Mouse (Mus musculus): ENCODE results near the gene Ddx31.

The Ddx31 gene

GRCm38 (mm10) chr2:28911331-28912038 is 71.3 kb downstream of the Ddx31 start:
- no peak for DNase-seq (ENCODE audit: low spot score in 2 of 2)

DNA sequence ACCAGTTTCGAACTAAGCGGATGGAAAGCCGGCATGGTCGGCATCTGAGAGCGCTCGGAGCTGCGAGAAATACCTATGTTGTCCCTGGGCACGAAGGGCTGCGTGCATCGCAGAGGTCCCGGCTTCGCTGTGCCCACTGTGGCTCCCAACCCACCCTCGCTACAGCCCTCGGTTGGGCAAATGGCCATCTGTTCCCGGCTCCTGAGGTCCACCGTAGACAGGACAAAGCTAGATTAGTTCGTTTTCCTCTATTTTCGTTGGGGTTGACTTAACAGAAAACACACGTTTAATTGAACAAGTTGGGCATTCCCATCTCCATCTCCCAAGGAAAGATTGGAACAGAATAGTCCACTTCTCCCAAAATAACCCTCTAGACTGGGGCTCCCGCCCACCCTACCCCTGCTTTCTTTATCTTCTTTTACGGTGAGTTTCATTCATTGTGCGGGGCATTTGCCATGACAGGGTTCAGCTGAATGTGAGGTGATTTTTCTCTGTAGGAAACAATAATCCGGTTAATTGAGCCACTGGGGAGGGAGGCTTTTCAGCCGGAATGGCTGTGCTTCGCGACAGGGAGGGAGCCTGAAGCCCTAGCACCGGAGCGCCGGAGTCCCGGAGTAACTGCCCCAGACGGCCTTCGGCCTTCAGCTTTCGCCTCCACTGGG is 72.0 kb downstream of the Ddx31 start:
- no peak for DNase-seq (ENCODE audit: low spot score in 2 of 2)

DNA sequence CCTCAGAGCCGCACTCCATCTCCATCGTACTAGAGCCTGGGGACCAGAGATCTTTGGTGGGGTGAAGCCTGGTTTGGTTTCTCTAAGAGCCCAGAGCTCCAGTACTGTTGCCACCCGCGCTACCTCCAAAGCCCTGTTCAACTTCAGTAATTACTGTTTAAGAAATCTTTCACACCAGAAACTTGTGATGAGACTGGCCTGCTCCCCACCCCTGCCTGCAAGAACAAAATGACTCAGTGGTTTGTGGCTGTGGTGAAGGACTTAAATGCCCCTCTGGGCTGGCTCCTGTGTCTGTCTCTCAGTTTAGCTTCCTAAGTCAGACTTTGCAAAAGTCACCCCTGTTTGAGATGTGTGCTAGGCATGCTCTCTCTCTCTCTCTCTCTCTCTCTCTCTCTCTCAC is 72.8 kb downstream of the Ddx31 start:
- no peak for DNase-seq (ENCODE audit: low spot score in 2 of 2)

DNA sequence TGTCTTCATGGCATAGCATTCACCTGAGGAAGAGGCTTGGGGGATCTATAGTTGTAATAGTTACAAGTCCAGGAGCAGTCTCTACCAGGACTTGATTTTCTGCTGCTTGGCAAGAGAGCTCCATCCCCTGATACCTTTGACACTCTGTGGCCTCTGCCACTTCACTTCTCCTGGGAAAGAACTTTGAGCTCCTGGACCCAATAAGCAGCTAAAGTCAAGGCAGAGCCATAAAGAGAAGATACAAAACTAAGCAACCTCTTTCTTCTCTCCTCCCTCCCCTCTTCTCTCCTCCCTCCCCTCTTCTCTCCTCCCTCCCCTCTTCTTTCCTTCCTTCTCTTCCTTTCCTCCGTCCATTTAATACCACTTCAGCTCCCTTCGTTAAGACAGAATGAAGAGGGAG is 73.9 kb downstream of the Ddx31 start:
- DNase-seq (ENCODE audit: low spot score in 2 of 2): no peak

- no peak for DNase-seq (ENCODE audit: low spot score in 2 of 2)
Observed at GRCm38 (mm10) chr2:28915104-28915738, 75.0 kb downstream of the Ddx31 start.

DNA sequence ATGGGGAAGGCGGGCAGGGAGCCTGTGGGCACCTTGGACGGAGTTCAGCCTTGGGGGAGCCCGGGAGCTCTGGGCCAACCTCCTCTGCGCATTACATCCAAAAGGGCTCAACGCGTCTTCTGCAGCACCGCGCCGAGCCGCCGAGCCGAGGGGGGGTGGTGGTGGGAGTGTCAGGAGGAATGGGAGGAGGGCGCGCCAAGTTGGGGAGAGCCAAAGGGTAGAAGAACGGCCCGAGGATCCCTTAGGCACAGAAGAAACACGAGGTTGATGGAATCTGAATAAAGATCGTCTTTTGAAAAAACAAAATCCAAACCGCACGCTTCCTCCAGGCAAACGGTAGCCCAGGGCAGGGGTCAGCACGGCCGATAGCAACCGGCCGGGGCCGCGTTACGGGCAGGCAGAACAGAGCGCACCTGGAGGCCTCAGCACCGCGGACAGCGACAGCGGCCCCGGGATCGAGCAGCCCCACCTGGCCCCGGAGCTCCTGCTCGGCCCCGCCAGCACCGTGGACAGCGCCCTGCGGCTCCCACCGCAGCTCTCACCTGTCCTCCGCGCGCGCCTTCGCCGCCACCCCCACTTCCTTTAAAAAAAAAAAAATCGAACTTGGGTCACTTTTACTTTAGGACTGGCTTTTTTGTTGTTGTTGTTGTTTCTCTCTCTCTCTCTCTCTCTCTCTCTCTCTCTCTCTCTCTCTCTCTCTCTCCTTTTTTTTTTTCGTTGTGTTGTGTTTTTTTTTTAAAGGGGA is 75.7 kb downstream of the Ddx31 start:
- DNase-seq (ENCODE audit: low spot score in 2 of 2): no peak

- no peak for DNase-seq (ENCODE audit: low spot score in 2 of 2)
Observed at GRCm38 (mm10) chr2:28916513-28916865, 76.3 kb downstream of the Ddx31 start, which contains the start of gene Barhl1. TSS of gene Barhl1 (minus strand) at chr2:28916668.

GRCm38 (mm10) chr2:28917156-28917517 is 76.9 kb downstream of the Ddx31 start:
- no peak for DNase-seq (ENCODE audit: low spot score in 2 of 2)

DNA sequence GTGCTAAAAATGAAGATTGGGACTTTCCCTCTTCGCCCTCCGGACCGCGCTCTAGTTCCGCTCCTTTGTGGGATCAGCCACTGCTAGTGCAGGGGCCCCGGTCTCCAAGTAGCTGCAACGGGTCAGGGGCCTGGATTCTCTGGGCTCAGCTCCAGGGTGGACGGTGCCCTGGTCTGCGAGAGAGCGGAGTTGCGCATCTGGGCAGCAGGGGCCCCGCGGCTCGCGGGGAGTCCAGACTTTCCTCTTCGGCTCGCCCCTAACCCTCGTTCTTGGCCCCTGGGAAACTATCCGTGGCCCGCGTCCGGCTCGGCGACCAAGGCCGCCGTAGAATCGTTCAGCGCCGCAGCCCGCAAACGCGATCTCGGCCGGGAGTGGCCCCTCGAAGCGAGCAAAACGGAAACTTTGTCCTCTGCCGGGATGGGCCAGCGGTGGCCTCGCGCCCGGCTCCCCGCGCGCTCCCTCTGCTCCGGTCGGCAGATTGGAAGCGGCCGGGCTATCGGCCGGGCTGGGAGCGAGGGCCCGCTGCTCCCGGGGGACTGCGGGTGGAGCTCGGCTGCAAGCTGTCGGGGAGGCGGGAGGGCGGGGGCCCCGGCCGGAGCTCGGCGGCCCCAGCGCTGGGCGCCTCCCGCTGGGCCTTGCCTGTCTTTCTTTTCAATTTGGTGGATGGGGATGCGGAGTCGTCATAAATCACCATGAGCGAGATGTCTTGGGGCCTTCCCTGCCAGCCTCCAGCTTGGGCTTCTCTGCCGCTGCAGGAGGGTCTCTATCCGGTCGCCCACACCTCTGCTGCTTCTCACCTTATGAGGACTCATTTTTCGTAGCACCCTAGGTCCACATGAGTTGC is 77.5 kb downstream of the Ddx31 start:
- no peak for DNase-seq (ENCODE audit: low spot score in 2 of 2)

DNA sequence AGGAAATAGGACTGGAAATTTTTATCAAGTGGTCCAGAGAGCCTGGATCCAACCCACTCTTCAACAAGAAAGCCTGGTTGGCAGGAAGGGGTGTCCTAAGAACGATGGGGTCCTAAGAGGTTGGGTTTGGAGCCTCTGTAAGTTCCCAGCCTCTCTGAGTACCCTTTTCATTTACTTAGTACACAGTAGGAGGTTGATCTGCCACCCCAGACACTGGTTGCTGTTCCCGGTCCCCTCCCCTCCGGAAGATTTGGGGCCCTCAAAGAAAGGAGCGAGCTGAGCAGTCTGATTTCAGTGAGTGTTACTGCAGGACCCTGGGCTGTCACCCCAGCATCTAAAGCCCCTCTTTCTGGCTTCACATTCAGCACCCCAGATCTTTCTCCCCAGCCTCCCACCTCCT is 78.8 kb downstream of the Ddx31 start:
- DNase-seq (ENCODE audit: low spot score in 2 of 2): no peak

GRCm38 (mm10) chr2:28923912-28924311 is 83.7 kb downstream of the Ddx31 start:
- DNase-seq (ENCODE audit: low spot score in 2 of 2): peak; percentile 31 to 65

- DNase-seq (ENCODE audit: low spot score in 2 of 2): no peak
Observed at GRCm38 (mm10) chr2:28930571-28930970, 90.4 kb downstream of the Ddx31 start.

DNA sequence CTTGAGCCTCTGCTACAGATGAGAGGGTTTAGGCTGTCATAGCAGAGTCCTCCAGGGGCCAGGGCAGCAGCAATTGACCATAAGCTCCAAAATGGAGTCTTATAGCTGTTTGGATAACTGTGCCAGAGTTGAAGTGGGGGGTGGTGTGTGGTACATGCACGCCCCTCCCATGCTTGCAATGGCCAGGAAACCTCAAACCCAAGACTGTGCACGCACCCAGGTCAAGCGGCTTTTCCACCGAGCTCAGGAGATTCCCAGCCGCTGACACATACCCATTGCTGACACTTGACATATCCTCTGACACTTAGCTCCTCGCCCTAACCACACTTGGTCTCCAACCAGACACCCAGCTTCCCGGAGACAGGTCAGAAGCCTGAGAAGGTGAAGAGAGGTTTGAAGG is 98.8 kb downstream of the Ddx31 start:
- DNase-seq (ENCODE audit: low spot score in 2 of 2): no peak

DNA sequence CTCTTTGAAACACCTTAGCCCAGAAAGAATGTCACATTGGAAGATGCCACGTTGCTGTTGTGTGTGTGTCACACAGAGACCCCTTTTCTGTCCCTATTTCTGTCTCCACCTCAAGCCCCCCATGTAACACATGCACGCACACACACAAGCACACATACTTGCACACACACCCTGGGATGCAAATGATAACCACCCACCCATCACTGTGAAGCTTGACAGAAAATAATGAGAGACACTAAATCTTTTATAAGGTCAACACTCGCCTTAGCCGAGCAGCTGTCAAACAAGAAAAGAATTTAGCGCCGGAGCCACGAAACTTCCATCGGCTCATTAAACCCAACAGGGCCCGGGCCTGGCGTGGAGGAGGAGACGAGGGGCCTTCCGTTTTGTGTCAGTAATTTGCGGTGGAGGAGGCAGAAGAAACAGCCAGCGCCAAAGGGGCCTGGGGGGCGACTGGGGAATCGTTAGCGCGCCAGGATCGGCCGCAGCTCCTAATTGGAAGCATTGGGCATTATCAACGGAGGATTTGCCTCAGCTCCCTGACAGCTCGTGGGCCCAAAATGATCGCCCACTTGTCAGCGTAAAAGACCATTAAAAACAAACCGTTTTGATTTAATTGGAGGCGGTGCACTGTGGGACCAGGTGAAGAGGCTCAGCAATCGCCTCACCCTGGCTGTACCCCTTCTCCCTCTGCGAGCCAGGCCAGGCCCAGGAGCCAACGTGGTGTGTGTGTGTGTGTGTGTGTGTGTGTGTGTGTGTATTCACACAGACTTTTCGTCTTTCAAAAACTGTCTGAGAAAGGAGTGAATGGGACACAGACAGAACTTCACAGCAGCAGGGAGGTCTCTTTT is 103.7 kb downstream of the Ddx31 start:
- DNase-seq (ENCODE audit: low spot score in 2 of 2): no peak

- no peak for DNase-seq (ENCODE audit: low spot score in 2 of 2)
Observed at GRCm38 (mm10) chr2:28945388-28945787, 105.2 kb downstream of the Ddx31 start.

DNA sequence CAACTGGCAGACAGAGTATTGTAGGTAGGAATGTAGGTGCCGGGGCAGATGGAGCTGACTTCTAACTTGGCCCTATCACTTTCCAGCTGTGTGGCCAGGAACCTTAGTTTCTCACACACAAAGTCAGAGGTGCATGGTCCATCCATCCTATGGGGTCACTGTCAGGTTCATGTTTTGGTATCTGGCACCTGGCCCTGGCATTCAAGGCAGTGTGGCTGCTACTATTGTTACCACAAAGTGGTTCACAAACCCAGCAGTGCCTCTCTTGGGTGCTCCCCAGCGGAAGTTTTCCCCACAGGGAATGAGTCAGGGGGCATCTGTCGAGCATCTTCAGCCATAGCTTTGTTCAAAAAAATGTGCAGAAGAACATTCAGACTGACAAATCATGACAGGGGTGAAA is 106.1 kb downstream of the Ddx31 start:
- DNase-seq (ENCODE audit: low spot score in 2 of 2): no peak

DNA sequence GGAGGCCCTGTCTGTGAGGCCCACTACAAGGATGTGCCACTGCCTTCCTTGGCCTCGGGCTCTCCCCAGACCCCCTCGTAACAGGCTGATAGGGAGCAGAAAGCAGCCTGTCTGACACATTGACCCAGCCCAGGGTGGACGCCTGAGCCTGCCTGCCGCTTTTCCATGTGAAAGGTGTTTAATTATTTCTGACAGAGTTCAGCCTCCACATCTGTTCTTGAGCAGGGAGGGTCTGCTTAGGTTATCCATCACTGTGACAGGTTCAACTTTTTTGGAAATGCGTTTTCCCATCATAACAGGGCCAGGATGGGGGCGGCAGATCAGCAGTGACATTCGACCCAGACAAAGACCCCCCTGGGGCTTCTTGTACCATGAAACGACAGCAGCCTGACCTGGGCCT is 112.8 kb downstream of the Ddx31 start:
- DNase-seq (ENCODE audit: low spot score in 2 of 2): no peak

DNA sequence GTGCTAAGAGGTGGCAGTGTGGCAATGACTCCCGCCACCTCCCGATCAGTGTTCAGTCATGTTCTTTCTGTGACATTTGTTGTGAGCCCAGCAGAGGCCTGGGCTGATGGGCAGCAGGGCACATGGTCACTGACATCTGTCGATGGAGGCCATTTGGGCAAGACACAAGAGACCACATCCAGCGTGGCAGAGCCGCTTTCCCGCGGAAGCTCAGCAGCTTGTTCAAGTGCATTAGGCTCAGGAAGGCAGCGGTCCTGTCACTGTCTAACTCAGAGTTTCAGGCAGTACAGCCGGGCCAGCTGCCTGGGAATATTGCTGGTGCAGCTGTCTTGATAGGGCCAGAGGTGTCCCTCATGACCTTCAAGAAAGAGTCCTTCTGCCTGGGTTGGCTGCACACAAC is 114.4 kb downstream of the Ddx31 start:
- DNase-seq (ENCODE audit: low spot score in 2 of 2): no peak
